Mouse (Mus musculus) hindbrain, embryonic 10.5 days (tissue): ENCODE data around the gene Denr. TPM values are rescaled to one million over a fixed set of nuclear protein-coding genes. Genes with fewer than 3 reads are reported as not detected.
A peak's percentile ranks its signal among the peaks of the same experiment; 100 is the strongest.

Experiments used
- DNase-seq: peaks from one replicate; pipeline ENCODE4 v3.0.0-alpha.2; 2017; ENCODE audit warnings: low spot score
- H3K27ac ChIP-seq: fragments of 300-500 bp; sonication (generic); 2 replicates; pipeline ENCODE4 v1.5.1; 2016; ENCODE audit warnings: mild to moderate bottlenecking, moderate library complexity
- H3K27me3 ChIP-seq: fragments of 300-500 bp; sonication (generic); 2 replicates; pipeline ENCODE4 v1.6.1; 2016; ENCODE audit warnings: mild to moderate bottlenecking; ENCODE audit not compliant: poor library complexity, insufficient read depth, severe bottlenecking
- H3K36me3 ChIP-seq: fragments of 300-500 bp; sonication (generic); 2 replicates; pipeline ENCODE4 v1.6.1; 2016; ENCODE audit warnings: mild to moderate bottlenecking, moderate library complexity
- H3K4me1 ChIP-seq: fragments of 300-500 bp; sonication (generic); replicated peaks from 2 replicates; pipeline ENCODE4 v1.6.1; 2016; ENCODE audit warnings: mild to moderate bottlenecking
- H3K4me3 ChIP-seq: fragments of 300-500 bp; sonication (generic); 2 replicates; pipeline ENCODE4 v1.5.1; 2016; ENCODE audit warnings: mild to moderate bottlenecking, moderate library complexity
- H3K9me3 ChIP-seq: fragments of 300-500 bp; sonication (generic); 2 replicates; pipeline ENCODE4 v1.6.1; 2016; ENCODE audit warnings: mild to moderate bottlenecking, moderate library complexity
- WGBS: fragments of 180-500 bp; shearing (Covaris S2); methylation state at CpG from one replicate; pipeline ENCODE4 v1.1.7; 2016; 5-methylcytosine and 5-hydroxymethylcytosine counted together
- polyA plus RNA-seq: library from polyadenylated mRNA; unstranded; fragments of >200 nt; fragmentation: Nextera tagmentation; extraction: Ambion mirVana; gene quantifications from 2 replicates; pipeline ENCODE4 v1.2.1, GENCODE M21; 2016

Gene Denr
- polyA plus RNA-seq, 1 experiment from 2014 or later: 152 TPM

- no peaks in the 10 kb centered on the region for H3K27me3 ChIP-seq
- no peak for DNase-seq
- WGBS: 81% methylated on average over 8 of the region's 8 CpGs
Observed at GRCm38 (mm10) chr5:123960129-123960528, 53.2 kb downstream of the Denr start.

GRCm38 (mm10) chr5:123961046-123961445, 54.1 kb downstream of the Denr start:
- Histone ChIP-seq H3K4me1 (peaks cover 6% of the 10 kb centered on the region), H3K27me3 (no peaks in the 10 kb centered on the region), H3K36me3 (no peaks in the 10 kb centered on the region), H3K27ac (no peak overlapping the region), H3K4me3 (no peak overlapping the region), H3K9me3 (no peaks in the 10 kb centered on the region)
- no peak for DNase-seq
- WGBS: 87% methylated on average over 12 of the region's 12 CpGs

More at GRCm38 (mm10) chr5:123960129-123960528, 53.2 kb downstream of the Denr start:
- no peak overlapping the region for H3K4me3 ChIP-seq
- no peak overlapping the region for H3K27ac ChIP-seq
- no peaks in the 10 kb centered on the region for H3K9me3 ChIP-seq
- no peaks in the 10 kb centered on the region for H3K36me3 ChIP-seq
- H3K4me1 ChIP-seq: peaks cover 6% of the 10 kb centered on the region

- 96% methylated on average over 4 of the region's 4 CpGs for WGBS
- peaks cover 3% of the 10 kb centered on the region; the same call in 1 of the 2 replicates for H3K4me1 ChIP-seq
- H3K9me3 ChIP-seq: no peaks in the 10 kb centered on the region
- H3K27ac ChIP-seq: no peak overlapping the region
- no peak for DNase-seq
- no peak overlapping the region for H3K4me3 ChIP-seq
- no peaks in the 10 kb centered on the region for H3K27me3 ChIP-seq
- H3K36me3 ChIP-seq: no peaks in the 10 kb centered on the region
Observed at GRCm38 (mm10) chr5:123964208-123964607, 57.2 kb downstream of the Denr start.

- 94% methylated on average over 2 of the region's 2 CpGs for WGBS
- H3K4me3 ChIP-seq: no peak overlapping the region
- no peaks in the 10 kb centered on the region for H3K36me3 ChIP-seq
- H3K9me3 ChIP-seq: no peaks in the 10 kb centered on the region
- DNase-seq: no peak
- H3K27me3 ChIP-seq: peaks cover 14% of the 10 kb centered on the region; the same call in 1 of the 2 replicates
- H3K27ac ChIP-seq: no peak overlapping the region
- 0 out of 2 replicates have a peak, but pooled peaks cover 3% of the 10 kb centered on the region for H3K4me1 ChIP-seq
Observed at GRCm38 (mm10) chr5:123966759-123967158, 59.8 kb downstream of the Denr start.

GRCm38 (mm10) chr5:123968468-123968867, 61.5 kb downstream of the Denr start:
- peaks cover 10% of the 10 kb centered on the region for H3K4me1 ChIP-seq
- peaks cover 26% of the 10 kb centered on the region for H3K27me3 ChIP-seq
- DNase-seq: no peak
- H3K36me3 ChIP-seq: no peaks in the 10 kb centered on the region
- H3K9me3 ChIP-seq: no peaks in the 10 kb centered on the region
- 89% methylated on average over 5 of the region's 5 CpGs for WGBS
- H3K27ac ChIP-seq: no peak overlapping the region
- H3K4me3 ChIP-seq: no peak overlapping the region

GRCm38 (mm10) chr5:123969216-123969615, 62.2 kb downstream of the Denr start:
- no peak overlapping the region for H3K4me3 ChIP-seq
- WGBS: 75% methylated on average over 8 of the region's 8 CpGs
- H3K4me1 ChIP-seq: peaks cover 16% of the 10 kb centered on the region
- no peaks in the 10 kb centered on the region for H3K9me3 ChIP-seq
- H3K36me3 ChIP-seq: no peaks in the 10 kb centered on the region
- DNase-seq: no peak
- H3K27ac ChIP-seq: no peak overlapping the region
- peaks cover 27% of the 10 kb centered on the region for H3K27me3 ChIP-seq

GRCm38 (mm10) chr5:123970576-123970975, 63.6 kb downstream of the Denr start:
- 90% methylated on average over 4 of the region's 4 CpGs for WGBS

GRCm38 (mm10) chr5:123972453-123972852, 65.5 kb downstream of the Denr start:
- DNase-seq: no peak
- Histone ChIP-seq H3K27me3 (peaks cover 56% of the 10 kb centered on the region), H3K27ac (no peak overlapping the region), H3K36me3 (no peaks in the 10 kb centered on the region), H3K4me1 (peaks cover 44% of the 10 kb centered on the region), H3K9me3 (no peaks in the 10 kb centered on the region), H3K4me3 (no peak overlapping the region)
- WGBS: 62% methylated on average over 6 of the region's 6 CpGs

More at GRCm38 (mm10) chr5:123970576-123970975, 63.6 kb downstream of the Denr start:
- H3K27ac ChIP-seq: no peak overlapping the region
- H3K4me3 ChIP-seq: no peak overlapping the region
- peaks cover 40% of the 10 kb centered on the region for H3K27me3 ChIP-seq
- no peak for DNase-seq
- H3K4me1 ChIP-seq: peaks cover 30% of the 10 kb centered on the region
- H3K36me3 ChIP-seq: no peaks in the 10 kb centered on the region
- H3K9me3 ChIP-seq: no peaks in the 10 kb centered on the region

- Histone ChIP-seq H3K9me3 (no peaks in the 10 kb centered on the region), H3K36me3 (no peaks in the 10 kb centered on the region), H3K4me1 (peaks cover 48% of the 10 kb centered on the region), H3K27me3 (peaks cover 59% of the 10 kb centered on the region), H3K27ac (peak within 1 kb of the TSS; percentile 86), H3K4me3 (peak within 1 kb of the TSS; percentile 77)
- peak; percentile 70 for DNase-seq
- 2% methylated on average over 106 of the region's 106 CpGs for WGBS
Observed at GRCm38 (mm10) chr5:123973299-123974178, 66.6 kb downstream of the Denr start, which contains the start of gene Hip1r. TSS of gene Hip1r (plus strand) at chr5:123973628.

- Histone ChIP-seq H3K4me1 (peaks cover 48% of the 10 kb centered on the region), H3K27ac (peak overlapping the region; percentile 86), H3K36me3 (no peaks in the 10 kb centered on the region), H3K27me3 (peaks cover 59% of the 10 kb centered on the region), H3K4me3 (peak overlapping the region; percentile 77), H3K9me3 (no peaks in the 10 kb centered on the region)
- WGBS: under 1% methylated on average over 14 of the region's 14 CpGs
- no peak for DNase-seq
Observed at GRCm38 (mm10) chr5:123974179-123974485, 67.2 kb downstream of the Denr start.

GRCm38 (mm10) chr5:123974616-123975111, 67.7 kb downstream of the Denr start:
- H3K4me3 ChIP-seq: peak overlapping the region; percentile 77
- DNase-seq: no peak
- 40% methylated on average over 11 of the region's 11 CpGs for WGBS
- H3K4me1 ChIP-seq: peaks cover 53% of the 10 kb centered on the region
- peaks cover 59% of the 10 kb centered on the region for H3K27me3 ChIP-seq
- H3K27ac ChIP-seq: no peak overlapping the region
- no peaks in the 10 kb centered on the region for H3K36me3 ChIP-seq
- no peaks in the 10 kb centered on the region for H3K9me3 ChIP-seq

- no peak overlapping the region for H3K4me3 ChIP-seq
- H3K4me1 ChIP-seq: peaks cover 57% of the 10 kb centered on the region
- no peaks in the 10 kb centered on the region for H3K9me3 ChIP-seq
- H3K27me3 ChIP-seq: peaks cover 54% of the 10 kb centered on the region
- DNase-seq: no peak
- no peaks in the 10 kb centered on the region for H3K36me3 ChIP-seq
- H3K27ac ChIP-seq: no peak overlapping the region
- WGBS: 80% methylated on average over 6 of the region's 6 CpGs
Observed at GRCm38 (mm10) chr5:123975668-123976180, 68.7 kb downstream of the Denr start.

GRCm38 (mm10) chr5:123977231-123977630, 70.3 kb downstream of the Denr start:
- Histone ChIP-seq H3K27ac (no peak overlapping the region), H3K27me3 (peaks cover 43% of the 10 kb centered on the region), H3K36me3 (no peaks in the 10 kb centered on the region), H3K4me3 (no peak overlapping the region), H3K4me1 (peaks cover 61% of the 10 kb centered on the region), H3K9me3 (no peaks in the 10 kb centered on the region)
- 45% methylated on average over 3 of the region's 3 CpGs for WGBS
- DNase-seq: no peak
